Mouse (Mus musculus) cerebellum, postnatal 36 days (tissue): Measurements from ENCODE around the gene Cpsf4l.
A peak's percentile ranks its signal among the peaks of the same experiment; 100 is the strongest.

Experiments used
- DNase-seq, 2 experiments: peaks; one replicate each; pipeline ENCODE4 v3.0.0; 2021 to 2022; ENCODE audit warnings: mixed read lengths in 2 of 2

The Cpsf4l gene

GRCm38 (mm10) chr11:113733631-113734364 is 24.0 kb upstream of the Cpsf4l start:
- no peak for DNase-seq

GRCm38 (mm10) chr11:113731945-113732612 is 22.3 kb upstream of the Cpsf4l start:
- DNase-seq = no peak

- no peak for DNase-seq
These were observed 21.1 kb upstream of the Cpsf4l start for GRCm38 (mm10) chr11:113730879-113731278.

- no peak for DNase-seq
These were observed 20.1 kb upstream of the Cpsf4l start for GRCm38 (mm10) chr11:113729917-113730316.

- no peak for DNase-seq
These were observed 19.4 kb upstream of the Cpsf4l start for GRCm38 (mm10) chr11:113729239-113729638.

- no peak for DNase-seq
These were observed 18.2 kb upstream of the Cpsf4l start for GRCm38 (mm10) chr11:113727992-113728391.

- DNase-seq = no peak
These were observed 17.4 kb upstream of the Cpsf4l start for GRCm38 (mm10) chr11:113726994-113727888.

- DNase-seq = no peak
These were observed 15.6 kb upstream of the Cpsf4l start for GRCm38 (mm10) chr11:113725235-113726048.

GRCm38 (mm10) chr11:113722405-113723090 is 12.7 kb upstream of the Cpsf4l start:
- peak in 1 of 2 experiments; percentile 37 for DNase-seq

GRCm38 (mm10) chr11:113717767-113718424 is 8.1 kb upstream of the Cpsf4l start:
- DNase-seq = no peak

- no peak for DNase-seq
These were observed 6.3 kb upstream of the Cpsf4l start for GRCm38 (mm10) chr11:113716132-113716531.

- DNase-seq = no peak
These were observed 5.4 kb upstream of the Cpsf4l start for GRCm38 (mm10) chr11:113715078-113715674.

GRCm38 (mm10) chr11:113711061-113711460 is 1.2 kb upstream of the Cpsf4l start:
- no peak for DNase-seq

GRCm38 (mm10) chr11:113710257-113710777 is 500 bp upstream of the Cpsf4l start:
- DNase-seq = no peak

- DNase-seq = no peak
These were observed 545 bp downstream of the Cpsf4l start for GRCm38 (mm10) chr11:113709272-113709671.

GRCm38 (mm10) chr11:113708629-113709213 is 1.1 kb downstream of the Cpsf4l start:
- no peak for DNase-seq

- DNase-seq = no peak
These were observed 3.7 kb downstream of the Cpsf4l start for GRCm38 (mm10) chr11:113705966-113706652.

- peak; percentile 79 to 80 for DNase-seq
These were observed 6.1 kb downstream of the Cpsf4l start for GRCm38 (mm10) chr11:113703758-113704157.

GRCm38 (mm10) chr11:113699643-113700042 is 10.2 kb downstream of the Cpsf4l start:
- DNase-seq = no peak
